Mouse (Mus musculus): ENCODE measurements around the gene Hnrnpdl.

DNA sequence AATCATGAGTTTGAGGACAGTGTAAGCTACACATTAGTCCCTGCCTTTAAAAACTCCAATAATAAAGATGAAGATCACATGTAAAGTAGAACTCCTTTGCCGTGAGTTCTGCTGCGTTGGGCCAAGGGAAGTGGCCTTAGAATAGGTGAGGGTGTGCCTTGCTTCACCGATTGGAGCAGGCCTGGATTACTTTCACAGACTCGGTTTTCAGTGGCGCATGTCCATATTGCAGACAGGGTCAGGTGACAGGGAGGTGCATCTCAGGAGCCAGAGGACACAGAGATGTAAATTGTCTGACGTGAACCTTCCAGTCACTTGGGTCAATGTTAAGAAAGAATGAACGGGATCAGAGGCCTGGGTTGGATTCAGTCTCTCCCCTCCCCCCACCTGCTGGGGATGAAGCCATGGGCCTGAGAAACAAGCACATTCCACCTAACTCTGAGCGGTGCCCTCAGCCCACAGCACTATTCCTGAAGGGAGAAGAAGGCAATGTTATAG, 7.7 kb upstream of the Hnrnpdl start:
- no peak for TF ChIP-seq CTCF (IDR thresholded peaks at IDR 0.05)
- no peak for TF ChIP-seq POLR2A (IDR thresholded peaks at IDR 0.05; ENCODE audit: insufficient read depth, low read depth, low read length)

Data from heart, adult 2 months (tissue).